In the genomic region with DNA sequence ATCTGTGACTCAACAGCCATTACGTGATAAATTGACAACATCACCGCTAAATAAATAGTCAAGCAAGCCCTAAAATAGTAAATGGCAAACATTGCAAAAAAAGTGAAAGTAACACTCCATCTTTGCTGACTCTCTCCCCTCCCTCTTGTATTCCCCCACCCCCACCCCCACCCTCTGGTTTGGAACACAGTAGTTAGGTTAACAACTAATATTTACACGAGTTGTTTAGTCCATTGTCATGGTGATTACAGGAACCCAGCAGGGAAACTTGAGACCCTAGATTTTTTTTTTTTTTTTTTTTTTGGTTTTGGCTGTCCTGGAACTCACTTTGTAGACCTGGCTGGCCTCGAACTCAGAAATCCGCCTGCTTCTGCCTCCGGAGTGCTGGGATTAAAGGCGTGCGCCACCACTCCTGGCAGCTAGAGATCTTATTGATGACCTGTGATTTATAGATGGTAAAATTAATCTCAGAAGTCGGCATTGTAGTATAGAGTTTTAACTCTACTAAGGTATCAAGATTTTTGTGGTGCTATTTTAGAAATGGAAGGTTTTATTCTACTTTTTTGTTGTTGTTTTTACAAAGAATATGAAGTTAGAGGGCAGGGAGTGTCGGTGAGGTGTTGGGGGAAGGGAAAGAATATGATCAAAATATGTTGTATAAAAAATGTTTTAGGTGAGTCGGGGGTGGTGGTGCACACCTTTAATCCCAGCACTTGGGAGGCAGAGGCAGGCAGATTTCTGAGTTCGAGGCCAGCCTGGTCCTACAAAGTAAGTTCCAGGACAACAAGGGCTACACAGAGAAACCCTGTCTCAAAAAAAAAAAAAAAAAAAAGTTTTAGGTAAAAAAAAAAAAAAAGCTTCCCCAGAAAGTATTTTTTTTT, we compare ENCODE assay signal across 7 mouse cellular contexts. TPM values are rescaled to one million over a fixed set of nuclear protein-coding genes. Genes with fewer than 3 reads are reported as not detected.
DNase-seq lines count a peak whose midpoint lies in the region; ATAC-seq and TF ChIP-seq lines count a peak whose summit lies in the region.

No protein-coding gene starts in this region.

- 68% methylated on average over 12 of the region's 12 CpGs for WGBS in forebrain, embryonic 10.5 days
- WGBS in kidney, postnatal 0 days = 61% methylated on average over 12 of the region's 12 CpGs

- peaks cover 13% of the 10 kb centered on the region; the same call in 1 of the 2 replicates for H3K4me1 ChIP-seq in forebrain, embryonic 10.5 days
- H3K4me1 ChIP-seq in kidney, postnatal 0 days (replicated peaks; ENCODE audit: insufficient read depth, low read length) = no peaks in the 10 kb centered on the region

- H3K27me3 ChIP-seq in forebrain, embryonic 10.5 days (ENCODE audit: poor library complexity, severe bottlenecking) = no peaks in the 10 kb centered on the region
- no peaks in the 10 kb centered on the region for H3K27me3 ChIP-seq in kidney, postnatal 0 days (ENCODE audit: insufficient read depth, low read length)
- no peaks in the 10 kb centered on the region for H3K27me3 ChIP-seq in myocyte (ENCODE audit: control insufficient read depth, insufficient read depth, insufficient read length)

- peak; percentile 9 for DNase-seq in thymus, postnatal 14 days
- DNase-seq in thymus, adult 18-20 months = no peak
- peak; percentile 19 for DNase-seq in forebrain, embryonic 10.5 days (ENCODE audit: extremely low spot score, low spot score)
- DNase-seq in kidney, postnatal 0 days (ENCODE audit: low spot score) = no peak
- DNase-seq in spleen, postnatal 14 days (ENCODE audit: low spot score in 2 of 2) = no peak
- no peak for DNase-seq in adrenal gland, postnatal 4 days (ENCODE audit: low spot score in 2 of 2)

- peak overlapping the region; percentile 100 for H3K27ac ChIP-seq in forebrain, embryonic 10.5 days
- peak overlapping the region; percentile 100 for H3K27ac ChIP-seq in kidney, postnatal 0 days

- peak overlapping the region; percentile 79 for H3K4me3 ChIP-seq in forebrain, embryonic 10.5 days
- H3K4me3 ChIP-seq in kidney, postnatal 0 days (replicated peaks; ENCODE audit: low read depth, low read length) = peak overlapping the region; percentile 68
- H3K4me3 ChIP-seq in myocyte = peak overlapping the region; percentile 51

- TF ChIP-seq POLR2A in myocyte (IDR thresholded peaks at IDR 0.05; ENCODE audit: insufficient read length, low read depth) = no peak

- no peaks in the 10 kb centered on the region for H3K36me3 ChIP-seq in forebrain, embryonic 10.5 days (replicated peaks)
- no peaks in the 10 kb centered on the region for H3K36me3 ChIP-seq in kidney, postnatal 0 days (ENCODE audit: insufficient read depth, low read length)
- no peaks in the 10 kb centered on the region for H3K36me3 ChIP-seq in myocyte (ENCODE audit: control insufficient read depth, insufficient read depth)

- H3K79me2 ChIP-seq in myocyte (ENCODE audit: control insufficient read depth, insufficient read depth) = no peaks in the 10 kb centered on the region

- no peaks in the 10 kb centered on the region for H3K9me3 ChIP-seq in forebrain, embryonic 10.5 days
- no peaks in the 10 kb centered on the region for H3K9me3 ChIP-seq in kidney, postnatal 0 days (replicated peaks; ENCODE audit: low read length)

- H3K4me2 ChIP-seq in kidney, postnatal 0 days (ENCODE audit: low read length) = peak overlapping the region; percentile 70
- peak overlapping the region; percentile 93 for H3K4me2 ChIP-seq in myocyte (ENCODE audit: low read depth)

- no peak for ATAC-seq in kidney, postnatal 0 days (replicated peaks; ENCODE audit: low FRiP score, low read depth)

- H3K9ac ChIP-seq in kidney, postnatal 0 days (ENCODE audit: low read depth, low read length) = peak overlapping the region; percentile 95

- no peak for TF ChIP-seq CTCF in kidney, postnatal 0 days (IDR thresholded peaks at IDR 0.05; ENCODE audit: low read depth)

- peak overlapping the region; percentile 76 for H3ac ChIP-seq in myocyte (ENCODE audit: control insufficient read depth, insufficient read length)

TF ChIP-seq in myocyte, 11 proteins besides CTCF, POLR2A, EP300 and RAD21:
- TF ChIP-seq E2F4 (IDR thresholded peaks at IDR 0.05; ENCODE audit: insufficient read depth) (no peak), MAX (IDR thresholded peaks at IDR 0.05; ENCODE audit: low read depth) (no peak), TCF3 (IDR thresholded peaks at IDR 0.05; ENCODE audit: insufficient read length, low read depth) (no peak), CEBPB (IDR thresholded peaks at IDR 0.05; ENCODE audit: insufficient read depth, poor library complexity, severe bottlenecking) (no peak), USF1 (IDR thresholded peaks at IDR 0.05; ENCODE audit: low read depth) (no peak), MYOD1 (IDR thresholded peaks at IDR 0.05; ENCODE audit: control insufficient read depth in 1 of 3, insufficient read length in 2 of 3, low read depth in 2 of 3) (no peak), REST (IDR thresholded peaks at IDR 0.05; ENCODE audit: insufficient read depth, insufficient read length) (no peak), MYOG (IDR thresholded peaks at IDR 0.05; ENCODE audit: control insufficient read depth in 1 of 3, insufficient read depth in 1 of 3, insufficient read length in 2 of 3, low read depth in 2 of 3) (no peak), POLR2AphosphoS2 (IDR thresholded peaks at IDR 0.05; ENCODE audit: insufficient read length, low read depth) (no peak)

RNA-seq across cellular contexts. Expression of gene Efcab2, which starts 1.1 kb away (rescaled TPM):
- 6.7 and 9.4 TPM in 2 replicates for polyA plus RNA-seq in forebrain, embryonic 10.5 days (2016; fragmentation: Nextera tagmentation; extraction: Ambion mirVana)
- 8.1 TPM in 2 replicates for polyA plus RNA-seq in kidney, postnatal 0 days (2015; fragmentation: Nextera tagmentation; extraction: Ambion mirVana)
- 0.72 TPM for polyA plus RNA-seq in myocyte (2012; fragmentation: generic; extraction: Trizol)
- 1 to 10 TPM; 3.7 to 4.1 TPM for total RNA-seq in adrenal gland, postnatal 4 days (2021)

Comparison
In these comparisons a context has a peak if more than half of its experiments do, and no peak if none do; other contexts are left out.
1. DNase-seq: peak in thymus, postnatal 14 days (single experiment) and forebrain, embryonic 10.5 days (single experiment); none in thymus, adult 18-20 months (0 of 2), kidney, postnatal 0 days (single experiment), spleen, postnatal 14 days (0 of 2) and adrenal gland, postnatal 4 days (0 of 2).
2. Peak in every context shown above with its lines, with median percentiles within 50 percentile points of each other: H3K4me3 ChIP-seq.